24 mouse cellular contexts compared by ENCODE assay signal in genomic region chr2:181202422-181202821, GRCm38 (mm10). TPM values are rescaled to one million over a fixed set of nuclear protein-coding genes. Genes with fewer than 3 reads are reported as not detected.
"Had no signal": no experiment of that assay in that cellular context is flagged by ENCODE, and none has a peak within 500 bp of the region (broad histone marks: within the 10 kb centered on the region; RNA-seq: fewer than 3 reads in every experiment).

Ptk6 (minus strand) TSS chr2:181202789.

- H3K4me1 ChIP-seq: lung, embryonic 15.5 days; midbrain, embryonic 12.5 days; neural tube, embryonic 13.5 days; neural tube, embryonic 15.5 days had no signal

- H3K4me3 ChIP-seq: liver, embryonic 13.5 days; liver, embryonic 15.5 days; lung, embryonic 15.5 days; megakaryocyte, embryonic 14.5 days; midbrain, embryonic 12.5 days; myocyte; neural tube, embryonic 13.5 days; neural tube, embryonic 15.5 days had no signal

- H3K9ac ChIP-seq: liver, embryonic 13.5 days; liver, embryonic 15.5 days; liver, postnatal 0 days; lung, embryonic 15.5 days; midbrain, embryonic 12.5 days; neural tube, embryonic 13.5 days; neural tube, embryonic 15.5 days had no signal

- ATAC-seq: midbrain, embryonic 16.5 days had no signal

- H3K36me3 ChIP-seq: liver, embryonic 13.5 days; liver, embryonic 15.5 days; lung, embryonic 15.5 days; midbrain, embryonic 12.5 days; neural tube, embryonic 13.5 days; neural tube, embryonic 15.5 days had no signal

- H3K27me3 ChIP-seq: lung, embryonic 15.5 days; midbrain, embryonic 12.5 days; neural tube, embryonic 13.5 days; neural tube, embryonic 15.5 days had no signal

- H3K9me3 ChIP-seq: liver, embryonic 13.5 days; liver, embryonic 15.5 days; lung, embryonic 15.5 days; megakaryocyte, embryonic 14.5 days; midbrain, embryonic 12.5 days; neural tube, embryonic 13.5 days; neural tube, embryonic 15.5 days had no signal

- H3K4me2 ChIP-seq: liver, embryonic 13.5 days; liver, embryonic 15.5 days; lung, embryonic 15.5 days; midbrain, embryonic 12.5 days; neural tube, embryonic 13.5 days; neural tube, embryonic 15.5 days had no signal

- H3K27ac ChIP-seq: liver, embryonic 13.5 days; liver, embryonic 15.5 days; lung, embryonic 15.5 days; macrophage; midbrain, embryonic 12.5 days; neural tube, embryonic 13.5 days; neural tube, embryonic 15.5 days had no signal

- DNase-seq: liver, embryonic 13.5 days; liver, postnatal 0 days; lung, postnatal 10 days; lung, postnatal 36 days; midbrain, embryonic 14.5 days; retina, postnatal 1 day; right cerebral cortex, adult 18-20 months; right cerebral cortex, postnatal 25 days; right cerebral cortex, postnatal 4 days; thymus, adult 2 months; thymus, postnatal 25 days; thymus, postnatal 4 days had no signal

RNA-seq across cellular contexts. Expression of gene Ptk6, which starts in this region (rescaled TPM):
- total RNA-seq: megakaryocyte progenitor cell, adult 5-6 weeks had no signal
- polyA plus RNA-seq: macrophage; midbrain, embryonic 12.5 days; midbrain, embryonic 14.5 days; midbrain, embryonic 16.5 days; neural tube, embryonic 11.5 days; neural tube, embryonic 13.5 days; neural tube, embryonic 15.5 days; stomach, embryonic 14.5 days had no signal
